Mouse (Mus musculus): ENCODE results near the gene Actg1.

- TF ChIP-seq CTCF (IDR thresholded peaks at IDR 0.05; ENCODE audit: low read depth) (no peak), EP300 (IDR thresholded peaks at IDR 0.05; ENCODE audit: low read depth) (no peak)
Measured at GRCm38 (mm10) chr11:120366443-120367027, 18.2 kb upstream of the Actg1 start.
